Mouse (Mus musculus): ENCODE measurements around the gene Nploc4.
A peak's percentile ranks its signal among the peaks of the same experiment; 100 is the strongest.

Gene Nploc4

DNA sequence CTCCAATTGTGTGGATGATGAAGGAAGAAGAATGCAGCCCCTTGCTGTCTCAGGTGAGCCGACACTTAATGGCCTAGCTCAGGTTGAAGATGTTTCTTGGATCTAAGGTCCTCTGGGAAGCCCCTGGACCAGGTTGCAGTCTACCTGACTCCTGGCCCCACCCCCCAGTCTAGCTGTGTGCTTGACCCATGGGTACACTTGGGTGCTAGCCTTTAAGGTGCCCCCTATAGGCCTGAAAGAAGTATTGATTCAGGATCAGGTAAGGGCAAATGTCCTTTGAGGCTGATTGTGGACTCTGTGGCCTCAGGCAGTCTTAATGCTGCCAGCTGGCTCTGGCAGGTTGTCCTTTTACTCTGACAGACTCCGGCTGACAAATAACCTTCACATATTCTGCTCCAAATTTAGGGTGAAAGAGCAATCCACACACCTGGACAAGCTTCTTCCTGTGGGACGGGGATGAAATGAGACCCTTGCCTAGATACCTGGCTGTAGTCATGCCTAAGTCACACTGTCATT, 5.3 kb upstream of the Nploc4 start:
- no peak for DNase-seq (ENCODE audit: low read depth)

- DNase-seq (ENCODE audit: low read depth) = no peak
Measured at GRCm38 (mm10) chr11:120442344-120442743, 4.8 kb upstream of the Nploc4 start, which contains the start of gene Tspan10. Gene Tspan10 (plus strand): TSS chr11:120442644.

- DNase-seq (ENCODE audit: low read depth) = no peak
Measured at GRCm38 (mm10) chr11:120437857-120438385, 413 bp upstream of the Nploc4 start.

DNA sequence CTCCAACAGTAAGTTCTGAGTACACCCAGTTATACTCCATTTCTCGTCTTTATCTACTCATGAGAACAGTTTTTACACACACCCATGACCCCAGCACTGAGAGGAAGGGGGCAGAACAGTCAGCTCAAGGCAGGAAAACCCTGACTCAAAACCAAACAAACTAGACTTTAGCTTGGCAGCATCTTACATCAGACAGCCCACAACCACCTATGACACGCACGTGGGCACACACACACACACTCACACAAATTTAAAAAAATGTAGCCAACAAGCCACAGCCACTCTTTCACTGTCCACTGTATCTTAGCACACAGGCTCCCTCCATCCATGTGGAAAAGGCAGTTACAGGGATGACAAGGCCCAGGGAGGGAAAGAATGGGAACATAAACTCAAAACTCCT, 10.8 kb downstream of the Nploc4 start:
- no peak for DNase-seq (ENCODE audit: low read depth)

- peak; percentile 78 for DNase-seq (ENCODE audit: low read depth)
Measured at GRCm38 (mm10) chr11:120423569-120424295, 13.8 kb downstream of the Nploc4 start.

GRCm38 (mm10) chr11:120422651-120423568, 14.6 kb downstream of the Nploc4 start:
- no peak for DNase-seq (ENCODE audit: low read depth)

DNA sequence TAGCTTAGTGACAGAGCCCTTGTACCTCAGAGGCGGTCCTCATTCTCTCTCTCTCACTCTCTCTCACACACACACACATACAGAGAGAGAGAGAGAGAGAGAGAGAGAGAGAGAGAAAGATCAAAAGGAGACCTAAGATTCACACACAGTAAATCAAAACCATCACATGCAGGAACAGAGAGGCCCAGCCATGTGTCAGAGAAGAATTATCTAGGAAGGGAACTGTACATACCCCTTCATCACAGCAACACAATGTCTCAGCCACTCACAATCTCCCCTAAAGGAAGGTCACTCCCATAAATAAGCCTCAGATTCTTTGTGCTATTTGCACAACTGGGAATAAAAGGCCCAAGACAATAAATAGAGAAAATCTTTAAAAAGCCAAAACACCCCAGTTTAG, 18.9 kb downstream of the Nploc4 start:
- no peak for DNase-seq (ENCODE audit: low read depth)

DNA sequence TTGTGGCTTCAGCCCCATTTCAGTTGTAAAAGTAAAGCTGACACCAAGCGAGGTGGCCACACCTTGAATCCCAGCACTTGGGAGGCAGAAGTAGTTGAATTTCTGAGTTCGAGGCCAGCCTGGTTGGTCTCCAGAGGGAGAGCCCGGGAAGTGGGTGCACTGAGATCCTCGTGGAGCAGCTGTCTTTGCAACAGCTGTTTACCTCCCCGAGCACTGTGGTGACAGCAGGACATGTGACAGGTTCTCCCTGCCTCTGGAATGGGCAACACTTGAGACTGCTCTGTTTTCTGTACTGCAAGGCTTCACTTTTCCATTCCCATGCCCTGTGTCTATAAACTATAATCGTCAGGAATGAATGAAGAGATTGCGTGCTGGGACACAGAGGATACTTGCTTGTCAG, 19.7 kb downstream of the Nploc4 start:
- DNase-seq (ENCODE audit: low read depth) = no peak

GRCm38 (mm10) chr11:120413621-120414020, 23.9 kb downstream of the Nploc4 start:
- DNase-seq (ENCODE audit: low read depth) = peak; percentile 20

GRCm38 (mm10) chr11:120406445-120406844, 31.1 kb downstream of the Nploc4 start:
- no peak for DNase-seq (ENCODE audit: low read depth)

- DNase-seq (ENCODE audit: low read depth) = no peak
Measured at GRCm38 (mm10) chr11:120405867-120406266, 31.6 kb downstream of the Nploc4 start.

- no peak for DNase-seq (ENCODE audit: low read depth)
Measured at GRCm38 (mm10) chr11:120404814-120405213, 32.7 kb downstream of the Nploc4 start.

DNA sequence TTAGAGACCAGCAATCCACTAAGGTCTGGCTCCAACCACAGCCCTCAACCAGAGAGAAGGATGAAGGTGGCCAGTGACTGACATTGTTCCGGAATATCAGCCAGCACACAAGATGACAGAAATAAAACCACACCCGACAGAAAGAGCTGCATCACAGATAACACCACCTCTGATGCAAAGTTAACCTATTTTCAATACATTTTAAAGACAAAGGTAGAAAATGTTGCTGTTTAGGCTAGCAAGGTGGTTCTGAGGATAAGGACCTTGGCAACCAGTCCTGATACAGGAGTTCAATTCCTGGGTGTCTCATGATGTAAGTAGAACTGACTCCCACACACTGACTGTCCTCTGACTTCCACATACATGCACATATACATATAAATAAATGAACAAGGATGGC, 38.2 kb downstream of the Nploc4 start:
- no peak for DNase-seq (ENCODE audit: low read depth)

DNA sequence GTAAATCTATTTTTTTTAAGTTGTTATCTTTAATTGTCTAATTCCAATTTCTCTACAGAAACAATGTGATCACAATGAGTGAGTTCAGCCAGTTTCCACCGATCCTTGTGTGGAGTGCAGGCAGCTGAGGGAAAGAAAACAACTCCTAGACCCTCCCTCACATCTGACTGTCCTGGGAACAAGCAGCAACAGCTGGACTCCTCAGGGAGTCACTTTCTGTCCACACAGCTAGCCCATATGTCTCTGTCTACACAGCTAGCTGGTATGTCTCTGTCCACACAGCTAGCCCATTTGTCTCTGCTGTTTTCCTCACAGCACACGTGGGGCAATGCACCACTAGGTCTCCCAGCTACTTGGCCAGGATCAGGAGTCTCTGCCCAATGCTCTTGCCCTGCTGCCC, 39.9 kb downstream of the Nploc4 start:
- no peak for DNase-seq (ENCODE audit: low read depth)

GRCm38 (mm10) chr11:120395661-120396060, 41.8 kb downstream of the Nploc4 start:
- DNase-seq (ENCODE audit: low read depth) = no peak

- no peak for DNase-seq (ENCODE audit: low read depth)
Measured at GRCm38 (mm10) chr11:120388580-120388979, 48.9 kb downstream of the Nploc4 start.

GRCm38 (mm10) chr11:120387157-120387556, 50.4 kb downstream of the Nploc4 start:
- no peak for DNase-seq (ENCODE audit: low read depth)

GRCm38 (mm10) chr11:120386632-120387031, 50.9 kb downstream of the Nploc4 start:
- no peak for DNase-seq (ENCODE audit: low read depth)

- no peak for DNase-seq (ENCODE audit: low read depth)
Measured at GRCm38 (mm10) chr11:120382509-120382908, 55.0 kb downstream of the Nploc4 start.

GRCm38 (mm10) chr11:120381157-120381556, 56.4 kb downstream of the Nploc4 start:
- no peak for DNase-seq (ENCODE audit: low read depth)

- no peak for DNase-seq (ENCODE audit: low read depth)
Measured at GRCm38 (mm10) chr11:120380271-120380670, 57.2 kb downstream of the Nploc4 start.

All from induced T-regulatory cell, adult 2 months (primary cell).